In genomic region chr1:167374003-167374784, GRCm38 (mm10) we compare ENCODE assay signal across 8 mouse cellular contexts. TPM values are rescaled to one million over a fixed set of nuclear protein-coding genes. Genes with fewer than 3 reads are reported as not detected.
A peak's percentile ranks its signal among the peaks of the same experiment; 100 is the strongest.
DNase-seq lines count a peak whose midpoint lies in the region; ATAC-seq and TF ChIP-seq lines count a peak whose summit lies in the region.

No protein-coding gene starts in this region.

- ATAC-seq in hindbrain, embryonic 11.5 days (ENCODE audit: low FRiP score), result peak; percentile 76
- no peak for ATAC-seq in hindbrain, postnatal 0 days
- ATAC-seq in erythroblast, adult 5-6 weeks (replicated peaks; ENCODE audit: low FRiP score, poor library complexity, severe bottlenecking), result peak; percentile 76
- ATAC-seq in intestine, postnatal 0 days, result peak; percentile 74

- WGBS in hindbrain, embryonic 11.5 days, result 19% methylated on average over 15 of the region's 15 CpGs
- 30% methylated on average over 15 of the region's 15 CpGs for WGBS in hindbrain, postnatal 0 days
- 20% methylated on average over 15 of the region's 15 CpGs for WGBS in intestine, postnatal 0 days
- WGBS in lung, adult 2 months, result 37% methylated on average over 15 of the region's 15 CpGs

- peak overlapping the region; percentile 22; the same call in 1 of the 2 replicates for H3K4me2 ChIP-seq in hindbrain, embryonic 11.5 days (replicated peaks; ENCODE audit: low read depth, low read length)
- no peak overlapping the region for H3K4me2 ChIP-seq in hindbrain, postnatal 0 days (ENCODE audit: low read depth, low read length)
- peak overlapping the region; percentile 48 for H3K4me2 ChIP-seq in intestine, postnatal 0 days (replicated peaks; ENCODE audit: low read depth)

- no peak for TF ChIP-seq POLR2A in lung, adult 2 months (IDR thresholded peaks at IDR 0.05; ENCODE audit: borderline replicate concordance, extremely low read depth, low read depth, low read length)

- H3K4me1 ChIP-seq in hindbrain, embryonic 11.5 days (replicated peaks; ENCODE audit: control insufficient read depth, insufficient read depth, low read length), result no peaks in the 10 kb centered on the region
- no peaks in the 10 kb centered on the region for H3K4me1 ChIP-seq in hindbrain, postnatal 0 days (ENCODE audit: insufficient read depth, low read length)
- H3K4me1 ChIP-seq in intestine, postnatal 0 days (replicated peaks; ENCODE audit: control insufficient read depth, insufficient read depth, low read length), result 0 out of 2 replicates have a peak, but pooled peaks cover 4% of the 10 kb centered on the region
- no peaks in the 10 kb centered on the region for H3K4me1 ChIP-seq in lung, adult 2 months (ENCODE audit: control insufficient read depth, insufficient read depth, low read length)

- no peak for TF ChIP-seq CTCF in hindbrain, postnatal 0 days (IDR thresholded peaks at IDR 0.05; ENCODE audit: low read depth)
- no peak for TF ChIP-seq CTCF in intestine, postnatal 0 days (IDR thresholded peaks at IDR 0.05; ENCODE audit: low read depth)
- no peak for TF ChIP-seq CTCF in lung, adult 2 months (IDR thresholded peaks at IDR 0.05; ENCODE audit: insufficient read depth, low read length)

- DNase-seq in hindbrain, embryonic 11.5 days (ENCODE audit: low spot score), result peak; percentile 81
- DNase-seq in hindbrain, postnatal 0 days (ENCODE audit: low spot score), result no peak
- peak; percentile 41 for DNase-seq in lung, adult 2 months
- DNase-seq in spleen, postnatal 10 days (ENCODE audit: low spot score in 2 of 2), result peak; percentile 68 to 93
- DNase-seq in left cerebral cortex, adult 8-10 months (ENCODE audit: low spot score in 2 of 2), result no peak
- DNase-seq in layer of hippocampus, adult 11-12 months (ENCODE audit: low spot score), result no peak

- no peak overlapping the region; the same call in 1 of the 2 replicates for H3K9ac ChIP-seq in hindbrain, embryonic 11.5 days (ENCODE audit: low read depth, low read length)
- no peak overlapping the region for H3K9ac ChIP-seq in hindbrain, postnatal 0 days (replicated peaks; ENCODE audit: low read length)
- no peak overlapping the region for H3K9ac ChIP-seq in intestine, postnatal 0 days (ENCODE audit: low read depth, low read length)

- H3K27ac ChIP-seq in hindbrain, embryonic 11.5 days (ENCODE audit: low read depth, low read length), result no peak overlapping the region
- no peak overlapping the region for H3K27ac ChIP-seq in hindbrain, postnatal 0 days
- no peak overlapping the region for H3K27ac ChIP-seq in intestine, postnatal 0 days (ENCODE audit: low read depth, low read length)

- H3K9me3 ChIP-seq in hindbrain, embryonic 11.5 days (ENCODE audit: control insufficient read depth, low read length), result no peaks in the 10 kb centered on the region
- no peaks in the 10 kb centered on the region for H3K9me3 ChIP-seq in hindbrain, postnatal 0 days (ENCODE audit: low read length)
- no peaks in the 10 kb centered on the region for H3K9me3 ChIP-seq in intestine, postnatal 0 days (ENCODE audit: control insufficient read depth)

- H3K36me3 ChIP-seq in hindbrain, embryonic 11.5 days (ENCODE audit: control insufficient read depth, insufficient read depth, low read length), result no peaks in the 10 kb centered on the region
- H3K36me3 ChIP-seq in hindbrain, postnatal 0 days (ENCODE audit: insufficient read depth, low read length), result peaks cover 10% of the 10 kb centered on the region; the same call in 1 of the 2 replicates
- H3K36me3 ChIP-seq in intestine, postnatal 0 days (ENCODE audit: control insufficient read depth, insufficient read depth), result peaks cover 39% of the 10 kb centered on the region

- no peak overlapping the region for H3K4me3 ChIP-seq in hindbrain, embryonic 11.5 days (ENCODE audit: low read depth, low read length)
- no peak overlapping the region for H3K4me3 ChIP-seq in hindbrain, postnatal 0 days (ENCODE audit: low read length)
- no peak overlapping the region for H3K4me3 ChIP-seq in intestine, postnatal 0 days (ENCODE audit: low read depth, low read length)
- no peak overlapping the region for H3K4me3 ChIP-seq in lung, adult 2 months (replicated peaks; ENCODE audit: extremely low read depth, low read depth, low read length)

- H3K27me3 ChIP-seq in hindbrain, embryonic 11.5 days (ENCODE audit: control insufficient read depth, insufficient read depth, low read length), result no peaks in the 10 kb centered on the region
- H3K27me3 ChIP-seq in hindbrain, postnatal 0 days (ENCODE audit: insufficient read depth, low read length), result no peaks in the 10 kb centered on the region
- H3K27me3 ChIP-seq in intestine, postnatal 0 days (replicated peaks; ENCODE audit: control insufficient read depth, insufficient read depth, low read length), result no peaks in the 10 kb centered on the region

RNA-seq across cellular contexts. Expression of gene Mgst3, which starts 19.4 kb away (rescaled TPM):
- polyA plus RNA-seq in hindbrain, embryonic 11.5 days (2014; fragmentation: Nextera tagmentation; extraction: Ambion mirVana), result 69.6 and 71.8 TPM in 2 replicates
- 364 and 397 TPM in 2 replicates for total RNA-seq in hindbrain, postnatal 0 days (2014; rRNA removed)
- 291 and 316 TPM in 2 replicates for polyA plus RNA-seq in hindbrain, postnatal 0 days (2015; fragmentation: Nextera tagmentation; extraction: Ambion mirVana)
- 84.0 and 95.1 TPM in 2 replicates for total RNA-seq in erythroblast, adult 5-6 weeks (2015; ENCODE audit: low replicate concordance)
- total RNA-seq in erythroblast, adult 5-6 weeks (2017; ENCODE audit: low replicate concordance), result 132 and 152 TPM in 2 replicates
- polyA plus RNA-seq in intestine, postnatal 0 days (2015; fragmentation: Nextera tagmentation; extraction: Ambion mirVana), result 305 and 323 TPM in 2 replicates
- polyA plus RNA-seq in lung, adult 2 months (2012; rRNA removed), result 132 and 150 TPM in 2 replicates
- total RNA-seq in left cerebral cortex, adult 8-10 months (2022), result 100 to 1,000 TPM in 1 of 4 experiments, 10 to 100 TPM in 3; 93.7 to 109 (median 95.2) TPM

RNA-seq across cellular contexts. Expression of gene Aldh9a1, which starts 24.4 kb away (rescaled TPM):
- polyA plus RNA-seq in hindbrain, embryonic 11.5 days (2014; fragmentation: Nextera tagmentation; extraction: Ambion mirVana), result 35.6 and 36.2 TPM in 2 replicates
- 11.6 and 13.1 TPM in 2 replicates for total RNA-seq in hindbrain, postnatal 0 days (2014; rRNA removed)
- polyA plus RNA-seq in hindbrain, postnatal 0 days (2015; fragmentation: Nextera tagmentation; extraction: Ambion mirVana), result 42.9 and 44.2 TPM in 2 replicates
- total RNA-seq in erythroblast, adult 5-6 weeks (2015; ENCODE audit: low replicate concordance), result 4.6 and 9.2 TPM in 2 replicates
- total RNA-seq in erythroblast, adult 5-6 weeks (2017; ENCODE audit: low replicate concordance), result 11.1 and 11.6 TPM in 2 replicates
- 185 and 214 TPM in 2 replicates for polyA plus RNA-seq in intestine, postnatal 0 days (2015; fragmentation: Nextera tagmentation; extraction: Ambion mirVana)
- polyA plus RNA-seq in lung, adult 2 months (2012; rRNA removed), result 21.7 and 27.8 TPM in 2 replicates
- total RNA-seq in left cerebral cortex, adult 8-10 months (2022), result 10 to 100 TPM; 21.9 to 26.4 (median 22.7) TPM

Comparison
In these comparisons a context has a peak if more than half of its experiments do, and no peak if none do; other contexts are left out.
1. DNase-seq: peak in hindbrain, embryonic 11.5 days (single experiment), lung, adult 2 months (single experiment) and spleen, postnatal 10 days (2 of 2); none in hindbrain, postnatal 0 days (single experiment), left cerebral cortex, adult 8-10 months (0 of 2) and layer of hippocampus, adult 11-12 months (single experiment).